Mouse (Mus musculus): ENCODE results near the gene Hs3st3a1. TPM values are rescaled to one million over a fixed set of nuclear protein-coding genes. Genes with fewer than 3 reads are reported as not detected.

Hs3st3a1 gene
- polyA plus RNA-seq, 1 experiment from 2014 or later, result 1.1 TPM

GRCm38 (mm10) chr11:64468737-64469136 lies 33.6 kb downstream of the Hs3st3a1 start:
- 44% methylated on average over 4 of the region's 4 CpGs for WGBS
- Histone ChIP-seq H3K27me3 (ENCODE audit: control insufficient read depth, insufficient read depth, low read length) (no peaks in the 10 kb centered on the region), H3K36me3 (ENCODE audit: control insufficient read depth, insufficient read depth, low read length) (no peaks in the 10 kb centered on the region), H3K4me2 (ENCODE audit: low read depth, low read length) (no peak overlapping the region), H3K27ac (ENCODE audit: low read length) (no peak overlapping the region), H3K4me1 (ENCODE audit: control insufficient read depth, insufficient read depth, low read length) (no peaks in the 10 kb centered on the region), H3K4me3 (replicated peaks; ENCODE audit: low read length) (no peak overlapping the region), H3K9me3 (replicated peaks; ENCODE audit: control insufficient read depth, low read length) (no peaks in the 10 kb centered on the region), H3K9ac (ENCODE audit: low read length) (no peak overlapping the region)
- no peak for ATAC-seq (ENCODE audit: insufficient read depth, low FRiP score)

GRCm38 (mm10) chr11:64470689-64471088 lies 35.6 kb downstream of the Hs3st3a1 start:
- ATAC-seq (ENCODE audit: insufficient read depth, low FRiP score), result no peak

DNA sequence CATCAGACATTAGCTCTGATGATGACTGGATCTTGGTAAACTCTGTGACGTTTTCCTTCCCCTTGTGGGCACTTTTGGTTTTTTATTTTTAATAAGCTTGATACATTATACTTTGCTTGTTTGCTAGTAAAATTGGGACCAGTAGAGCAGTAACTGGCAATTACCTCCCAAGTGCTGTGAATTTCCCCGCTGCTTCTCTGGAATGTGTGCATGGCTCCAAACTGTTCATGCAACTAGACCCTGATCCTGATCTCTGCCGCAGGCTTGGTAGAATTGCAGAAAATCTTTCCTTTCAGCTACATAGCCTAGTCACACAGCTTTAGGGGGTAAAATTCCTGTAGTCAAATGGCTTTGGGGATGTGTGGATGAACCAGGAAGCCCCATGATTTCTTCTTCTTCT lies 38.5 kb downstream of the Hs3st3a1 start:
- H3K9me3 ChIP-seq (replicated peaks; ENCODE audit: control insufficient read depth, low read length), result no peaks in the 10 kb centered on the region
- H3K9ac ChIP-seq (ENCODE audit: low read length), result no peak overlapping the region
- H3K4me3 ChIP-seq (replicated peaks; ENCODE audit: low read length), result no peak overlapping the region
- WGBS, result 77% methylated on average over 3 of the region's 3 CpGs
- H3K4me2 ChIP-seq (ENCODE audit: low read depth, low read length), result no peak overlapping the region
- no peaks in the 10 kb centered on the region for H3K4me1 ChIP-seq (ENCODE audit: control insufficient read depth, insufficient read depth, low read length)
- no peaks in the 10 kb centered on the region for H3K36me3 ChIP-seq (ENCODE audit: control insufficient read depth, insufficient read depth, low read length)
- no peak overlapping the region for H3K27ac ChIP-seq (ENCODE audit: low read length)
- no peak for ATAC-seq (ENCODE audit: insufficient read depth, low FRiP score)
- no peaks in the 10 kb centered on the region for H3K27me3 ChIP-seq (ENCODE audit: control insufficient read depth, insufficient read depth, low read length)

More at GRCm38 (mm10) chr11:64470689-64471088, 35.6 kb downstream of the Hs3st3a1 start:
- Histone ChIP-seq H3K9ac (ENCODE audit: low read length) (no peak overlapping the region), H3K4me2 (ENCODE audit: low read depth, low read length) (no peak overlapping the region), H3K4me1 (ENCODE audit: control insufficient read depth, insufficient read depth, low read length) (no peaks in the 10 kb centered on the region), H3K9me3 (replicated peaks; ENCODE audit: control insufficient read depth, low read length) (no peaks in the 10 kb centered on the region), H3K4me3 (replicated peaks; ENCODE audit: low read length) (no peak overlapping the region), H3K27me3 (ENCODE audit: control insufficient read depth, insufficient read depth, low read length) (no peaks in the 10 kb centered on the region), H3K36me3 (ENCODE audit: control insufficient read depth, insufficient read depth, low read length) (no peaks in the 10 kb centered on the region), H3K27ac (ENCODE audit: low read length) (no peak overlapping the region)

- Histone ChIP-seq H3K36me3 (ENCODE audit: control insufficient read depth, insufficient read depth, low read length) (no peaks in the 10 kb centered on the region), H3K27ac (ENCODE audit: low read length) (no peak overlapping the region), H3K9me3 (replicated peaks; ENCODE audit: control insufficient read depth, low read length) (no peaks in the 10 kb centered on the region), H3K27me3 (ENCODE audit: control insufficient read depth, insufficient read depth, low read length) (no peaks in the 10 kb centered on the region), H3K4me2 (ENCODE audit: low read depth, low read length) (no peak overlapping the region), H3K4me3 (replicated peaks; ENCODE audit: low read length) (no peak overlapping the region), H3K9ac (ENCODE audit: low read length) (no peak overlapping the region), H3K4me1 (ENCODE audit: control insufficient read depth, insufficient read depth, low read length) (no peaks in the 10 kb centered on the region)
- no peak for ATAC-seq (ENCODE audit: insufficient read depth, low FRiP score)
- WGBS, result 50% methylated on average over 3 of the region's 3 CpGs
Measured at GRCm38 (mm10) chr11:64481445-64481844, 46.3 kb downstream of the Hs3st3a1 start.

DNA sequence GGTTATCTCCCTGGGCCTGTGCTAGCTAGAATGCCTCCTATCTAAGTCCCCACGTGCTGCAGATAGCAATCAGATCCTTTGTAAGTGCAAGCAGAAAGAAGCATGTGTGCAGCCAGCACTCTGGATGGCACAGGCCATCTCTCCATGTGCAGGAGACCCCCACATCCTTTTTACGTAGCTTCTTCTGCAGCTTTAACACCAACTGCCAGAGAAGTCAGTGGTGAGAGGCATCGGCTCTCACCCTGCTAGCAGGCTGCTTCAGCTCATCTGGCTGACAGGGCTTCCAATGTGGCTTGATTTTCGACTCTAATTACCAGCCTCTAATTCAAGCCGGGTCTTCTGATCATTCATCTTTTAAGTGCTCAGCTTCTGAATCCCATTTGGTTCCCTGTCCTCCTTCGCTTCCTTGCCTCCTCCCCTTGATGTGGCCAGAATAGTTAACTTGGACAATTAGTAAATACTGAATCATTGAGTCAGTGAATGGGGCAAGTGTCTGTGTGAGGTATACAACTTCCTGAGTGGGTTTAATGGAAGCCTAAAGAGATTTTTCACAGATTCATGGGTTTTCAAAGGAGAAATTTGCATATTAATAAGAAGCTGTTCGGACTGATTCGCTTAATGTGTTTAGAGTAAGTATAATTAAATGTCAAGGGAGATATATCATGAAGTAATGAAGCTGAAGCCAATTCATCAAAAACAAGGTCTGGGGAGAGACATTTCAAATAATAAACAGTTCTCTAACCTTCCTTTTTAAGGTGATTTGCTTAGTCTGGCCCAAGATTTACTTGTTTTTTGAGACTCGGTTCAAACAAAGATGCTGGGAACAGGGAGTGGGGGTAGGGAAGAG lies 54.7 kb downstream of the Hs3st3a1 start:
- H3K36me3 ChIP-seq (ENCODE audit: control insufficient read depth, insufficient read depth, low read length), result no peaks in the 10 kb centered on the region
- WGBS, result 52% methylated on average over 9 of the region's 9 CpGs
- no peak overlapping the region for H3K4me2 ChIP-seq (ENCODE audit: low read depth, low read length)

DNA sequence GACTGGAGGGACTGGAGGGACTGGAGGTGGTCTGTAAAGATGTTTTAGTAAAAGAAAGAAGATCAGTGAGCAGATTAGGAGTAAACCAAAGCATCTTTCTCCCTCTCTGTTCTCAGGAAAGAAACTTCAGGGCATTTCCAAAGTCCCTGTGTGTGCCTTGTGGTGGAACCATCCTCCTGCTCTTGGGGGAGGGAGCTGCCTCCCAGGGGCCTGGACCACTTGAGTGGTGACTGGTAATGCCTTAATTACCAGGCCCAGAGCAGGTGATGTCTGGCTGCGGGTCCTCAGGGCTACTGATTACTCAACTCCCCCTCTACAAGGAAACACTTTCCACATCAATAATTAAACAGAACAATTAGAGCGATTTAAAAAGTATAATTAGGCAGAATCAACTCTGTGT lies 59.3 kb downstream of the Hs3st3a1 start:
- 76% methylated on average over 2 of the region's 2 CpGs for WGBS
- ATAC-seq (ENCODE audit: insufficient read depth, low FRiP score), result no peak

More for the DNA sequence above, 54.7 kb downstream of the Hs3st3a1 start:
- Histone ChIP-seq H3K27ac (ENCODE audit: low read length) (no peak overlapping the region), H3K27me3 (ENCODE audit: control insufficient read depth, insufficient read depth, low read length) (no peaks in the 10 kb centered on the region), H3K4me3 (replicated peaks; ENCODE audit: low read length) (no peak overlapping the region), H3K4me1 (ENCODE audit: control insufficient read depth, insufficient read depth, low read length) (no peaks in the 10 kb centered on the region), H3K9ac (ENCODE audit: low read length) (no peak overlapping the region), H3K9me3 (replicated peaks; ENCODE audit: control insufficient read depth, low read length) (no peaks in the 10 kb centered on the region)
- no peak for ATAC-seq (ENCODE audit: insufficient read depth, low FRiP score)

DNA sequence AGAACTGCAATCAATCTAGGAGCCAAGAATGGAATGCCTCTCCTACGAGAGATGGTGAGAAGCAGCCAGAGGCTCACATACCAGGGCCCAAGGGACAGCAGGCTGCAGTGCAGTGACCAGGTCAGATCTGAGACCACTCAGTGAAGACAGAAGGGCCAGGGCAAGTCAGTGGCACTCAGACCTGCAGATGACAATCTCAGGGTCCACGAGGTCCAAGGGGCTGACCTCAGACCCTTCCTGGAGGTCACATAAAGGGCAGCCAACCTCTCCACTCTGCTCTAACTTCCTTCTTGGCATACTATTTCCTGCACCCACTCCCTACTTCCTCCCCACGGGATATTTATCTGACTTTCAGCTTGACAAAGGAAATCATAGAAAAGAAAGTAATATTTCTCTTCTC lies 60.8 kb downstream of the Hs3st3a1 start:
- H3K27ac ChIP-seq (ENCODE audit: low read length), result no peak overlapping the region
- no peak overlapping the region for H3K9ac ChIP-seq (ENCODE audit: low read length)
- no peaks in the 10 kb centered on the region for H3K27me3 ChIP-seq (ENCODE audit: control insufficient read depth, insufficient read depth, low read length)
- H3K4me3 ChIP-seq (replicated peaks; ENCODE audit: low read length), result no peak overlapping the region
- no peak for ATAC-seq (ENCODE audit: insufficient read depth, low FRiP score)
- no peaks in the 10 kb centered on the region for H3K9me3 ChIP-seq (replicated peaks; ENCODE audit: control insufficient read depth, low read length)
- 28% methylated on average over 3 of the region's 3 CpGs for WGBS
- no peaks in the 10 kb centered on the region for H3K36me3 ChIP-seq (ENCODE audit: control insufficient read depth, insufficient read depth, low read length)
- no peak overlapping the region for H3K4me2 ChIP-seq (ENCODE audit: low read depth, low read length)
- 0 out of 2 replicates have a peak, but pooled peaks cover 4% of the 10 kb centered on the region for H3K4me1 ChIP-seq (ENCODE audit: control insufficient read depth, insufficient read depth, low read length)

More for the DNA sequence above, 59.3 kb downstream of the Hs3st3a1 start:
- H3K4me1 ChIP-seq (ENCODE audit: control insufficient read depth, insufficient read depth, low read length), result 0 out of 2 replicates have a peak, but pooled peaks cover 4% of the 10 kb centered on the region
- no peak overlapping the region for H3K4me2 ChIP-seq (ENCODE audit: low read depth, low read length)
- no peak overlapping the region for H3K4me3 ChIP-seq (replicated peaks; ENCODE audit: low read length)
- H3K27ac ChIP-seq (ENCODE audit: low read length), result no peak overlapping the region
- H3K9ac ChIP-seq (ENCODE audit: low read length), result no peak overlapping the region
- H3K27me3 ChIP-seq (ENCODE audit: control insufficient read depth, insufficient read depth, low read length), result no peaks in the 10 kb centered on the region
- H3K36me3 ChIP-seq (ENCODE audit: control insufficient read depth, insufficient read depth, low read length), result no peaks in the 10 kb centered on the region
- H3K9me3 ChIP-seq (replicated peaks; ENCODE audit: control insufficient read depth, low read length), result no peaks in the 10 kb centered on the region

GRCm38 (mm10) chr11:64496677-64497076 lies 61.5 kb downstream of the Hs3st3a1 start:
- Histone ChIP-seq H3K36me3 (ENCODE audit: control insufficient read depth, insufficient read depth, low read length) (no peaks in the 10 kb centered on the region), H3K4me1 (ENCODE audit: control insufficient read depth, insufficient read depth, low read length) (0 out of 2 replicates have a peak, but pooled peaks cover 4% of the 10 kb centered on the region), H3K9ac (ENCODE audit: low read length) (no peak overlapping the region), H3K4me2 (ENCODE audit: low read depth, low read length) (no peak overlapping the region), H3K27me3 (ENCODE audit: control insufficient read depth, insufficient read depth, low read length) (no peaks in the 10 kb centered on the region), H3K9me3 (replicated peaks; ENCODE audit: control insufficient read depth, low read length) (no peaks in the 10 kb centered on the region), H3K27ac (ENCODE audit: low read length) (no peak overlapping the region), H3K4me3 (replicated peaks; ENCODE audit: low read length) (no peak overlapping the region)
- WGBS, result 35% methylated on average over 3 of the region's 3 CpGs
- no peak for ATAC-seq (ENCODE audit: insufficient read depth, low FRiP score)

- Histone ChIP-seq H3K4me2 (ENCODE audit: low read depth, low read length) (no peak overlapping the region), H3K36me3 (ENCODE audit: control insufficient read depth, insufficient read depth, low read length) (no peaks in the 10 kb centered on the region), H3K27me3 (ENCODE audit: control insufficient read depth, insufficient read depth, low read length) (no peaks in the 10 kb centered on the region), H3K4me3 (replicated peaks; ENCODE audit: low read length) (no peak overlapping the region), H3K27ac (ENCODE audit: low read length) (no peak overlapping the region), H3K9ac (ENCODE audit: low read length) (no peak overlapping the region), H3K4me1 (ENCODE audit: control insufficient read depth, insufficient read depth, low read length) (0 out of 2 replicates have a peak, but pooled peaks cover 4% of the 10 kb centered on the region), H3K9me3 (replicated peaks; ENCODE audit: control insufficient read depth, low read length) (peaks cover 6% of the 10 kb centered on the region; the same call in 1 of the 2 replicates)
- no peak for ATAC-seq (ENCODE audit: insufficient read depth, low FRiP score)
- 89% methylated on average over 5 of the region's 5 CpGs for WGBS
Measured at GRCm38 (mm10) chr11:64500536-64501112, 65.5 kb downstream of the Hs3st3a1 start.

All from stomach, embryonic 16.5 days (tissue).